Mouse (Mus musculus): ENCODE results near the gene Wnk1.

DNA sequence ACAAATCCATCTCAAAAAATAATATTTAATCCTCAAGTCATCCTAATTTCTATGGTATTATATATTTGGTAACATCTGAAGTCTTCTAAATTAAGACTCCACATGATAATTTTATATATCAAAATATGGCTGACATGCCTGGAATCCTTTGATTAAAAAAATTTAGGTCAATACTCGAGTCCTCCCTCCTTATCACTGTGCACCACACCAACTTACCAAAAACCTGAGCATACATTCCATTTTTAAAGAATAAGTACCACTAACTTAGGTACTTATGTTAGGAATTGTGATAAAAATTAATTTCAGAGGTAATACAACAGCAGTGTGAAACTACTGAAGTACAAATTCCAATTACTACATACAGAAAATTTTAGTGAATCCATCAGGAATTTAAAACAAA, 27.5 kb downstream of the Wnk1 start:
- no peak for TF ChIP-seq POLR2A (IDR thresholded peaks at IDR 0.05; ENCODE audit: control insufficient read depth in 1 of 2, insufficient read depth in 1 of 2, low read depth in 1 of 2, low read length in 2 of 2, poor library complexity in 1 of 2)
- TF ChIP-seq MAFK (IDR thresholded peaks at IDR 0.05; ENCODE audit: borderline replicate concordance, low read depth, low read length) = no peak
- peak; percentile 61 for TF ChIP-seq TAL1 (IDR thresholded peaks at IDR 0.05; ENCODE audit: low read length)
- TF ChIP-seq CTCF (IDR thresholded peaks at IDR 0.05 in 2 of 3, conservative IDR thresholded peaks at IDR 0.05 in 1 of 3; ENCODE audit: control insufficient read depth in 1 of 3, insufficient read depth in 1 of 3, low read depth in 2 of 3, low read length in 3 of 3, poor library complexity in 1 of 3, severe bottlenecking in 1 of 3) = no peak
- TF ChIP-seq SIN3A (IDR thresholded peaks at IDR 0.05; ENCODE audit: low read length) = 0 out of 2 replicates have a peak, but pooled peaks have one; percentile 6
- no peak for TF ChIP-seq ZC3H11A (IDR thresholded peaks at IDR 0.05; ENCODE audit: low read depth, low read length)
- TF ChIP-seq KAT2A (conservative IDR thresholded peaks at IDR 0.05; ENCODE audit: low read depth, low read length) = no peak
- TF ChIP-seq NELFE (IDR thresholded peaks at IDR 0.05; ENCODE audit: low read depth, low read length) = no peak
- TF ChIP-seq MAX (IDR thresholded peaks at IDR 0.05; ENCODE audit: low read length) = no peak
- TF ChIP-seq E2F4 (IDR thresholded peaks at IDR 0.05; ENCODE audit: borderline replicate concordance, low read depth, low read length) = no peak
